Mouse (Mus musculus): ENCODE data around the gene Prkn. TPM values are rescaled to one million over a fixed set of nuclear protein-coding genes. Genes with fewer than 3 reads are reported as not detected.

Gene Prkn
- total RNA-seq, 2 experiments from 2014 or later, result 15.7 to 19.9 TPM

GRCm38 (mm10) chr17:11392622-11393294 lies 552.6 kb downstream of the Prkn start:
- no peak for DNase-seq (ENCODE audit: low spot score in 2 of 2)

- DNase-seq (ENCODE audit: low spot score in 2 of 2), result no peak
Observed at GRCm38 (mm10) chr17:11394607-11395006, 554.4 kb downstream of the Prkn start.

DNA sequence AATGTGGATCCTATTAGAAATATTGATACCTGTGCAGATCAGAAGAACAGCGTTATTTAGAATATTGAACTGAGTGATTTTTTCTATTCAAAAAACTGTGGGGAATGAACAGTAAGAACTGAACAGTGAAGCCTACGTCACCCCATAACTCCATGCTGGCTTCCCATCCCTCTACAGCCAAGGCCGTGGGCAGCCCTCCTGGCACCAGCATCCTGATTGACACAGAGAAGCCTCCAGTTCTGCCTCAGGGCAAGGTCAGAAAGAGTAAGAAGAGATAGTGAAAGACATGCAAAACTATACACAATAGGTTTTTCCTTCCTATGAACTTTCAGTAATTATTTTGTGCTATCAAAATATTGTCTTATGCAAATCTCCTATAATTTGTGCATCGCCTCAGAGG lies 557.5 kb downstream of the Prkn start:
- no peak for DNase-seq (ENCODE audit: low spot score in 2 of 2)

GRCm38 (mm10) chr17:11402225-11402875 lies 562.2 kb downstream of the Prkn start:
- no peak for DNase-seq (ENCODE audit: low spot score in 2 of 2)

DNA sequence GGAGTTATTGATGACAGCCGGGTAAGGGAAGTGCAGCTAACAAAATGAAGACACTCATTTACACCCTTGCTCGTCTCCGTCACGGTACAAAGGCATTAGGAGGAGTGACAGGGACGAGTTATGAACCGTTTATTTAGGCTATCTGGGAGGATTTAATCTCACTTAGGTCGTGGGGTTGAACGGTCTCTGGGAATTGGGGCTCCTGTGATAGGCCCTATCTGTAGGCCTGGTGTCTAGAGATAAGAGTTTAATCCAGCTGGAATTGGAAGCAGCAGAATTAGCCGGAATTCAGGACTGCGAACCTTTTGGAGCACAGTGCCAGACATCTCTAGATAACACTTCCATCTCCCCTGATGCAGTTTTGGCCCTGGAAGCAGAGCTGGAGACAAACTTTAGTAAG lies 571.2 kb downstream of the Prkn start:
- no peak for DNase-seq (ENCODE audit: low spot score in 2 of 2)

DNA sequence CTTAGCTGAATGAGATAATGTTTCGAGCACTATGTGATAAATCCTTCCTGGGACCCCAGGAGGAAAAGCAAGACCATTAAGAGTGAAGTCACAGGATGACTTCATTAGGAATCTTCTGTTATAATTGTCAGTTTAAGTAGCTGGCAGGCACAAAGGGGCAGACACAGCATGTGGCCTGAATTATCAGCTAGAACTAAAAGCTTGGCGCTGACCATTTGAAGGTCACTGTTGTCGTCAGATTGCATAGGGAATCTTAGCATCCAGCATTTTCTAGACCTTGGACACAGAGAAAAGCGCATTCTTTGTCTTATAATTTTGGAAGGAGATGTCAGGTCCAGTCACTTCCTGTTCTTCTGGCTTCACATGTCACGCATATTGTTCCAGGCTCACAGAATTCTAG lies 573.5 kb downstream of the Prkn start:
- DNase-seq (ENCODE audit: low spot score in 2 of 2), result no peak

DNA sequence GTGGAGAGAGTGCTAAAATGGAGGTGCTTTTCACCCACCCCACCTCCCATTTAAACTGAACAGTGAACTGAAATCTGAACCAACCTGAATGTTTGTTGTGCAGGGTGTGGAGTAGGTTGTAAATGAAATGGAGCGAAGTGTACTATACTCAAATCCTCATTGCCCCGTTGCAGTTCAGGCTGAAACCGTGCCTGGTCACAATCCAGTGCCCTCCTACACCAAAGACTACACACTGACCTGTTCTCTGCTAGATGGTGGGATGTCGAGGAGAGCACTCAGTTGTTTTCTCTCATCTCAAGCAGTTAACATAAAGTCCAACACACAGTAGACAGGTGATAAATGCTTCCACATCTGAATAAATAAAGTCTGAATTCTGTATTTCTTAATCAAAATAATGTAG lies 574.1 kb downstream of the Prkn start:
- DNase-seq (ENCODE audit: low spot score in 2 of 2), result no peak

DNA sequence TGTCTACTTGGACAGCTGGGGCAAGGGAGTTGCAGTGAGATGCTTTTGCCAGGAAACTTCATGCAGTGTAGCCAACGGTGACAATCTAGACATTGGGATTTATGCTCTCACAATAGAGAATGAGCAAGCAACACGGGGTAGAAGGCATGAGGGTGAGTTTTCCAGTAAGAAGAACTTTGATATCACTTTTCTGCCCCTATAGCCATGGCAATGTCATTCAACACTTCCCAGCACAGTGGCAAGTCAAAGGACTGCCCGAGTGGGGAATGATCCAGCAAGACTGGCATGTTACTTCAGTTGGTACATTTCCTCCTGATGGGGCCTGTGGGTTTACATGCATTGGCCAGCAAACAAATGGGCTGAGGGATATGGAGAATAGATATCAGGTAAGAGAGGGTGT lies 577.0 kb downstream of the Prkn start:
- no peak for DNase-seq (ENCODE audit: low spot score in 2 of 2)

- DNase-seq (ENCODE audit: low spot score in 2 of 2), result no peak
Observed at GRCm38 (mm10) chr17:11419484-11419883, 579.3 kb downstream of the Prkn start.

DNA sequence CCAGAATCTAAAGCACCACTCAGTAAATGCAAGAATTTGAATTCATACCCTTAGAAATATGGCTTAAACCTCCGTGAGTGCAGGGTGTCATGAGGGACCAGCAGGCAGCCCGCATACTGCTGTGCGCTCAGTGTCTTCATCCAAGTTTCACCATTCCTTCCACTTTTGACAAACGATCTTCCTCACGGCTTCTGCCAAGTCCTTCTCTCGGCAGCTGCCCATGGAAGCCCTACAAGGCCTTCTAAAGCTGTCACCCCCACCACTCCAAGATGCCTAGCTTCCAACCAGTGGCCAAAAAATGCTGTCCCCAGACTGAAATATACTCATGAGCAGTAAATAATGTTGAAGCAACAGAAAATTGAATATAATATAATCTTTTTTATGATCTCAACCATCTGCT lies 580.7 kb downstream of the Prkn start:
- no peak for DNase-seq (ENCODE audit: low spot score in 2 of 2)

DNA sequence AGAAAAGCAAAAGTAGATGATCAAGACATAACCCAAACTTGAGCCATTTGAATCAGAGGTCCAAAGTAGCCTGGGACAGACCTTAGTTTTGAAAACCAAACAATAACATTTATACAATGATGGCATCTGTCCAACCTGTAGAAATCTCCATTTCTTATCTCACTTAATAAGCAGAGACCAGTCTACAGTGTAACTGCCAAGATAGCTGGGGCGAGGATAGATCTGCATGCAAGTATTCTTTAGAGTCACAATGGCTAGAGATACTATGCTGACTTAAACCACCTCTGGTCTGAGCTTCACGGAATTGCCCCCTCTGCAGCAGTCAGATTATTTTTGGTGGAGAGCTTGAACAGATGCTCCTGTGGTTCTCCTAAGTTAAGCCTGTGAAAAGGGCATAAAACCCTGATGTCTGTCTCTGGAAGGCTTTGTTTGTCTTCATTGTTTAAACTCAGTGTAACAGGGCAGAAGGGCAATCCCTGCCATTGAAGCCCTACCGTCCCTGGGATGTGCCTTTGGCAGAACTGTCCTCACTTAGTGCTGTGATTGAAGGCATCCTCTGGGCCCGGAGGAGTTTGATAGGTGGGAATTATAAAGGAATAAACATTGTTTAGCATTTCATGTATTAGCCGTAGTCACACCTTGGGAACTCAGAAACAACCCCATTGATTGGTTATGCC lies 581.2 kb downstream of the Prkn start:
- DNase-seq (ENCODE audit: low spot score in 2 of 2), result no peak

- no peak for DNase-seq (ENCODE audit: low spot score in 2 of 2)
Observed at GRCm38 (mm10) chr17:11431323-11431722, 591.1 kb downstream of the Prkn start.

- no peak for DNase-seq (ENCODE audit: low spot score in 2 of 2)
Observed at GRCm38 (mm10) chr17:11432593-11432992, 592.4 kb downstream of the Prkn start.

GRCm38 (mm10) chr17:11462721-11463120 lies 622.5 kb downstream of the Prkn start:
- DNase-seq (ENCODE audit: low spot score in 2 of 2), result no peak

- DNase-seq (ENCODE audit: low spot score in 2 of 2), result no peak
Observed at GRCm38 (mm10) chr17:11466095-11466494, 625.9 kb downstream of the Prkn start.

GRCm38 (mm10) chr17:11468624-11469023 lies 628.4 kb downstream of the Prkn start:
- DNase-seq (ENCODE audit: low spot score in 2 of 2), result no peak

- DNase-seq (ENCODE audit: low spot score in 2 of 2), result no peak
Observed at GRCm38 (mm10) chr17:11483032-11483431, 642.8 kb downstream of the Prkn start.

DNA sequence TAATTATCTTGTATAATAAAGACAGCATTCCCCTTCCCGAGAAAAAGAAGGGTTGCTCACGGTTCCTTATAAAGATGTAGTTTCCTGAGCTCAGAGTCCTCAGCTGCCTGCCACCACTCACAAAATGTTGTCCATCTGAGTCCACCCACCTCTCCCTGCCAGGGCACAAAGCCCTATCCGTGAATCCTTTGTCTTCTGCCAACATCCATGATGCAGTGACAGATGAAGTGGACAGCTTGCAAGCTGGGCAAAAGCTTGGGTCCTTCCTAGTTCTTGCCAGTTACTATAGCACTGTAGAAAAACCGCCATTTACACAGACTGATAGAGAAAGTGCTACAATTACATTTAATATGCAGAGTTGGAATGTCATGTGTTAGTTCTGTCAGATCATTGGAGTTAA lies 649.9 kb downstream of the Prkn start:
- peak; percentile 22 to 27 for DNase-seq (ENCODE audit: low spot score in 2 of 2)

GRCm38 (mm10) chr17:11502556-11502955 lies 662.4 kb downstream of the Prkn start:
- DNase-seq (ENCODE audit: low spot score in 2 of 2), result no peak

GRCm38 (mm10) chr17:11504496-11504895 lies 664.3 kb downstream of the Prkn start:
- no peak for DNase-seq (ENCODE audit: low spot score in 2 of 2)

DNA sequence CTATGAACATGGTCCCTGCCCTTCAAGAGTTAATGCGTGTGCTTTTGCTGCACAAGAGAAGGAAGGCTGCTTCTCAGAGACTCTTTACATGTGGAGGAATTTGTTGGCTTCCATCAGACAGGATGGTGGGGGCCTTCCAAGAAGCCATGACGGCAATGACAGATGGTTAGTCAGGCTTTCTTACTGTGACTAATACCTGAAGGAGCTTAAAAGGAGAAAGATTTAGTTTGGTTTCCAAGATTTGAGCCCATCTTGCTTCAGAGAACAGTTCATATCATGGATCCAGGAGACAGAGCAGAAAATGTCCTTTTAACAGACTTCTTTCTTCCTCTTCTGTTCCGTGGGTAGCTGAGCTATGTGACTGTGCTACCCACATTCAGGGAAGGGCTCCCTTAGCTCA lies 666.9 kb downstream of the Prkn start:
- DNase-seq (ENCODE audit: low spot score in 2 of 2), result no peak

- no peak for DNase-seq (ENCODE audit: low spot score in 2 of 2)
Observed at GRCm38 (mm10) chr17:11510081-11510480, 669.9 kb downstream of the Prkn start.

Measured in layer of hippocampus, postnatal 10 days (tissue).